Mouse (Mus musculus): ENCODE data around the gene Jarid2.

The Jarid2 gene

GRCm38 (mm10) chr13:44915382-44915781 lies 186.1 kb downstream of the Jarid2 start:
- DNase-seq (ENCODE audit: low read depth, low spot score) = no peak

- no peak for DNase-seq (ENCODE audit: low read depth, low spot score)
These were observed 186.7 kb downstream of the Jarid2 start for GRCm38 (mm10) chr13:44915945-44916344.

- no peak for DNase-seq (ENCODE audit: low read depth, low spot score)
These were observed 187.9 kb downstream of the Jarid2 start for GRCm38 (mm10) chr13:44917202-44917601.

- no peak for DNase-seq (ENCODE audit: low read depth, low spot score)
These were observed 189.0 kb downstream of the Jarid2 start for GRCm38 (mm10) chr13:44918269-44918668.

- no peak for DNase-seq (ENCODE audit: low read depth, low spot score)
These were observed 191.8 kb downstream of the Jarid2 start for GRCm38 (mm10) chr13:44921095-44921494.

GRCm38 (mm10) chr13:44921721-44922120 lies 192.4 kb downstream of the Jarid2 start:
- DNase-seq (ENCODE audit: low read depth, low spot score) = no peak

GRCm38 (mm10) chr13:44924042-44924441 lies 194.8 kb downstream of the Jarid2 start:
- no peak for DNase-seq (ENCODE audit: low read depth, low spot score)

GRCm38 (mm10) chr13:44925173-44925572 lies 195.9 kb downstream of the Jarid2 start:
- DNase-seq (ENCODE audit: low read depth, low spot score) = no peak

- DNase-seq (ENCODE audit: low read depth, low spot score) = no peak
These were observed 197.0 kb downstream of the Jarid2 start for GRCm38 (mm10) chr13:44926311-44926710.

- DNase-seq (ENCODE audit: low read depth, low spot score) = no peak
These were observed 203.3 kb downstream of the Jarid2 start for GRCm38 (mm10) chr13:44932307-44933264.

GRCm38 (mm10) chr13:44933575-44933974 lies 204.3 kb downstream of the Jarid2 start:
- DNase-seq (ENCODE audit: low read depth, low spot score) = no peak

GRCm38 (mm10) chr13:44937681-44938080 lies 208.4 kb downstream of the Jarid2 start:
- DNase-seq (ENCODE audit: low read depth, low spot score) = no peak

- DNase-seq (ENCODE audit: low read depth, low spot score) = no peak
These were observed 210.2 kb downstream of the Jarid2 start for GRCm38 (mm10) chr13:44939326-44940035.

- DNase-seq (ENCODE audit: low read depth, low spot score) = no peak
These were observed 214.3 kb downstream of the Jarid2 start for GRCm38 (mm10) chr13:44943618-44944017.

GRCm38 (mm10) chr13:44946880-44947635 lies 217.8 kb downstream of the Jarid2 start:
- DNase-seq (ENCODE audit: low read depth, low spot score) = peak; percentile 40

- DNase-seq (ENCODE audit: low read depth, low spot score) = no peak
These were observed 219.3 kb downstream of the Jarid2 start for GRCm38 (mm10) chr13:44948320-44949250.

GRCm38 (mm10) chr13:44952393-44953086 lies 223.3 kb downstream of the Jarid2 start:
- no peak for DNase-seq (ENCODE audit: low read depth, low spot score)

GRCm38 (mm10) chr13:44953546-44954231 lies 224.4 kb downstream of the Jarid2 start:
- no peak for DNase-seq (ENCODE audit: low read depth, low spot score)

- DNase-seq (ENCODE audit: low read depth, low spot score) = no peak
These were observed 224.9 kb downstream of the Jarid2 start for GRCm38 (mm10) chr13:44954232-44954568.

GRCm38 (mm10) chr13:44955781-44956180 lies 226.5 kb downstream of the Jarid2 start:
- no peak for DNase-seq (ENCODE audit: low read depth, low spot score)

All from forelimb bud, embryonic 11.5 days (tissue).